15 mouse cellular contexts compared by ENCODE assay signal in genomic region chr16:23332686-23333085, GRCm38 (mm10).
A peak's percentile ranks its signal among the peaks of the same experiment; 100 is the strongest.
DNase-seq lines count a peak whose midpoint lies in the region; ATAC-seq and TF ChIP-seq lines count a peak whose summit lies in the region.
"Had no signal": no experiment of that assay in that cellular context is flagged by ENCODE, and none has a peak within 500 bp of the region (broad histone marks: within the 10 kb centered on the region; RNA-seq: fewer than 3 reads in every experiment).

No protein-coding gene starts in this region.

- H3K4me2 ChIP-seq in lung, postnatal 0 days (replicated peaks; ENCODE audit: low read depth, low read length): no peak overlapping the region
- H3K4me2 ChIP-seq: embryonic facial prominence, embryonic 15.5 days; liver, embryonic 15.5 days had no signal

- no peaks in the 10 kb centered on the region for H3K9me3 ChIP-seq in lung, postnatal 0 days (ENCODE audit: low read length)
- H3K9me3 ChIP-seq: embryonic facial prominence, embryonic 15.5 days; forebrain, embryonic 10.5 days; liver, embryonic 15.5 days; megakaryocyte, embryonic 14.5 days had no signal

- TF ChIP-seq POLR2A in lung, adult 2 months (IDR thresholded peaks at IDR 0.05; ENCODE audit: borderline replicate concordance, extremely low read depth, low read depth, low read length): no peak

- peak; percentile 7 for DNase-seq in kidney, adult 11 months
- DNase-seq in kidney, postnatal 4 days: no peak
- peak; percentile 17 for DNase-seq in lung, postnatal 0 days (ENCODE audit: low spot score)
- DNase-seq in lung, adult 2 months: no peak
- peak; percentile 19 for DNase-seq in kidney, postnatal 14 days
- no peak for DNase-seq in adrenal gland, adult (ENCODE audit: inconsistent age in 2 of 2, low spot score in 1 of 2)
- no peak for DNase-seq in cerebellum, postnatal 4 days (ENCODE audit: low spot score in 2 of 2)
- DNase-seq: cerebellum, adult 9-11 months; gastrocnemius, postnatal 25 days; thymus, postnatal 14 days had no signal

- H3K27me3 ChIP-seq in lung, postnatal 0 days (replicated peaks; ENCODE audit: insufficient read depth, low read length): no peaks in the 10 kb centered on the region
- H3K27me3 ChIP-seq: embryonic facial prominence, embryonic 15.5 days; liver, embryonic 15.5 days had no signal

- WGBS in lung, postnatal 0 days: 33% methylated on average over 6 of the region's 6 CpGs
- 21% methylated on average over 6 of the region's 6 CpGs for WGBS in lung, adult 2 months

- TF ChIP-seq CTCF in lung, postnatal 0 days (IDR thresholded peaks at IDR 0.05): no peak
- no peak for TF ChIP-seq CTCF in lung, adult 2 months (IDR thresholded peaks at IDR 0.05; ENCODE audit: insufficient read depth, low read length)

- peak; percentile 71 for ATAC-seq in lung, postnatal 0 days
- ATAC-seq: hindbrain, postnatal 0 days had no signal

- no peak overlapping the region; the same call in 1 of the 2 replicates for H3K27ac ChIP-seq in lung, postnatal 0 days (ENCODE audit: low read length)
- H3K27ac ChIP-seq: embryonic facial prominence, embryonic 15.5 days; forebrain, embryonic 10.5 days; hindbrain, postnatal 0 days; liver, embryonic 15.5 days had no signal

- no peaks in the 10 kb centered on the region; the same call in 1 of the 2 replicates for H3K4me1 ChIP-seq in lung, postnatal 0 days (ENCODE audit: insufficient read depth, low read depth, low read length)
- H3K4me1 ChIP-seq in lung, adult 2 months (ENCODE audit: control insufficient read depth, insufficient read depth, low read length): peaks cover 2% of the 10 kb centered on the region; the same call in 1 of the 2 replicates
- H3K4me1 ChIP-seq: embryonic facial prominence, embryonic 15.5 days had no signal

- H3K4me3 ChIP-seq in lung, postnatal 0 days (ENCODE audit: low read depth, low read length): no peak overlapping the region
- no peak overlapping the region for H3K4me3 ChIP-seq in lung, adult 2 months (replicated peaks; ENCODE audit: extremely low read depth, low read depth, low read length)
- H3K4me3 ChIP-seq: embryonic facial prominence, embryonic 15.5 days; forebrain, embryonic 10.5 days; liver, embryonic 15.5 days; megakaryocyte, embryonic 14.5 days had no signal

- no peaks in the 10 kb centered on the region for H3K36me3 ChIP-seq in lung, postnatal 0 days (ENCODE audit: insufficient read depth, low read length)
- H3K36me3 ChIP-seq: embryonic facial prominence, embryonic 15.5 days had no signal

- no peak overlapping the region for H3K9ac ChIP-seq in lung, postnatal 0 days (replicated peaks; ENCODE audit: low read depth)
- H3K9ac ChIP-seq: embryonic facial prominence, embryonic 15.5 days; liver, embryonic 15.5 days had no signal

- no peak for TF ChIP-seq EP300 in lung, postnatal 0 days (IDR thresholded peaks at IDR 0.05)

Comparison
In these comparisons a context has a peak if more than half of its experiments do, and no peak if none do; other contexts are left out.
1. DNase-seq: peak in kidney, adult 11 months (single experiment), lung, postnatal 0 days (single experiment) and kidney, postnatal 14 days (single experiment); none in kidney, postnatal 4 days (0 of 2), lung, adult 2 months (single experiment), adrenal gland, adult (0 of 2) and cerebellum, postnatal 4 days (0 of 2).